Mouse (Mus musculus) heart, embryonic 15.5 days (tissue): ENCODE results near the gene Elfn1. TPM values are rescaled to one million over a fixed set of nuclear protein-coding genes. Genes with fewer than 3 reads are reported as not detected.

Source experiments
- polyA plus RNA-seq: library from polyadenylated mRNA; unstranded; fragments of >200 nt; fragmentation: Nextera tagmentation; extraction: Ambion mirVana; gene quantifications from 2 replicates; pipeline ENCODE4 v1.2.1, GENCODE M21; 2015

Elfn1 gene
- polyA plus RNA-seq, 1 experiment from 2014 or later = 0.10 TPM

Other genes with a start within 250 kb of the Elfn1 start
- gene Micall2, start 171.6 kb upstream of the Elfn1 start, polyA plus RNA-seq = 1.3 and 2.4 TPM in 2 replicates
- 12.6 and 20.6 TPM in 2 replicates for gene Ints1, start 132.3 kb upstream of the Elfn1 start, polyA plus RNA-seq
- gene Mafk, start 116.4 kb upstream of the Elfn1 start, polyA plus RNA-seq = 19.1 and 23.0 TPM in 2 replicates
- 0.18 and 1.9 TPM in 2 replicates for gene Tmem184a, start 88.0 kb upstream of the Elfn1 start, polyA plus RNA-seq
- gene Gm26938, start 81.5 kb upstream of the Elfn1 start, polyA plus RNA-seq = not detected in 2 replicates
- 33.2 and 39.2 TPM in 2 replicates for gene Psmg3, start 81.1 kb upstream of the Elfn1 start, polyA plus RNA-seq